Mouse (Mus musculus) monocyte, adult 2 months (primary cell): Measurements from ENCODE around the gene BC067074.
"Not testable (repeated sequence)": the region's sequence is repeated elsewhere in the genome, so short reads cannot be mapped to it uniquely, and the experiment has no call there.

ENCODE experiments used
- DNase-seq, 2 experiments: peaks; one replicate each; pipeline ENCODE4 v3.0.0; 2022; ENCODE audit warnings: low spot score in 2 of 2, low read depth in 1 of 2

BC067074 gene

DNA sequence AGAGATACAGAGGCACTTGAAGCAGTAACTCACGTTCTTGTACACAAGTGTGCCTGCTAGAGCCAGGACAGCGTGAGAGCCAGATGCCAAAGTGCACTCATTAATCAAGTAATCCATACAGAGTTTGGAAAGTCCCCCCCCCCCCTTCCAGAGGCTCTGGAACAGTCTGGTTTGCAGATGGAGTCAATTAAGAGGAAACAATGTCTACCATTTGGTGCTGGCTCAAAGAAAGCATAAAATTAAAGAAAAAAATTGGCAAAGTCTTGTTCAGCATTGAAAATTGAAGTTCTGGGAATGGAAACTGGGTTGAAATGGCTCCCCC, 81.1 kb downstream of the BC067074 start:
- no peak for DNase-seq

DNA sequence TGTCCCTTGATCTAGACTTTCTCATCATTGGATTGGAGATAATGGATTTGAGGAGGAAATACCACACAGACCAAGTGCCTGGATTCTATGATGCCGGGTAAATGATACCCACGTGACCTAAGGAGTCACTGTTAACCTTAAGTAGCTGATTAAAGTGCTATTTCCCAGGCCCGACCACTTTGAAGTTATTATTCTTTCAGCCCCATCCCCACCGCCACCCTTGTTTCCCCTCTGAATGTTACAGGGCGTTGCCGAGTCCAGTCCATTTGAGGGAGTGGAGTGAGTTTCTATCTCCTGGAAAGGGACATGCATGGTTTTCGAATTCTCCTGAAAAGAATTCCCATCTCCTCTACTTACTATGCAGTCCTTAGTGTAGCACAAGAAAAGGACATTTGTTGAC, 84.7 kb downstream of the BC067074 start:
- no peak for DNase-seq

DNA sequence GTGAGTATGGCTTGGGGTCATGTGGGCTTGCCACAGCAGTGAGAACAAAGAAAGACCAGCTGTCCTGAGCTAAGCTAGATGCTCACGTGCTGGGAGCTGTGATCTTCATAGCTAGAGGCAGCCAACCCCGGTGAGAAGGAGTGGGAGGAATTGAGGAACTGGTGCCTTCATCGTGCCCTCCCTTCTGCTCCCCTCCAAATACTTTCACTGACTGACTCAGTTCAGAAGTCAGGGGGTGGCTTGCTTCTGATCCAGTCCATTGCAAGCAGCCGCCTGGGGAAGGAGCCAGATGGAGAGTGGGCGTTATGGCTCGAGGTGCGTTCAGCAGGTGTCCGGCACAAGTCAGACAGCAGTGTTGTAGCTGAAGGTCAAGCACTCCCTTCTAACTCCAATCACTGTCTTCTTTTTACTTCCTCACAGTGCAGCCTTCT, 86.0 kb downstream of the BC067074 start:
- DNase-seq = peak; percentile 29 to 49

DNA sequence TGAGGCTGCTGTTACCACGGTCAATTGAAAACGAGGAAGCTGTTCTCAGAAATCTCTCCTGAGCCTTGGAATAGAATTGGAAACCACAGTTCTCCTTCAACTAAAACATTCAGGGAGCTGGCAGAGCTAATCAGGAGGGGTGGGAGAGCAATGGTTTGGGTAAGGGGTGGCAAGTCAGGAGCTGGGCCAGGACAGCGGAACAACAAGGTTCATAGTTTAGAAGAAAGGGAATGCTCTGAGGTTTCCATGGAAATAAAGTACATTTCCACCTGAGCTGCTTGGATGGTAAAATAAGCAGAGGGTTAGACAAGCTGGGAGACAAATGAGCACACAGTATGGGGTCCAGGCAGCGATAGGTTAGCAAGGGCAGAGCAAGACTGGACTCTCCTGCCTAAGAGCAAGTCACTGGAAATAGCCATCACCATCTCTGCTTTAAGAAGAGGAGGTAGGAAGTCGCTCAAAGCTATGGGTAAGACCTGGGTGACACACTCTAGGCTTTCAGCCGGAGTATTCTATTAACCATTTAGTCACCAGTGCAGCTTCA, 86.9 kb downstream of the BC067074 start:
- DNase-seq = no peak

DNA sequence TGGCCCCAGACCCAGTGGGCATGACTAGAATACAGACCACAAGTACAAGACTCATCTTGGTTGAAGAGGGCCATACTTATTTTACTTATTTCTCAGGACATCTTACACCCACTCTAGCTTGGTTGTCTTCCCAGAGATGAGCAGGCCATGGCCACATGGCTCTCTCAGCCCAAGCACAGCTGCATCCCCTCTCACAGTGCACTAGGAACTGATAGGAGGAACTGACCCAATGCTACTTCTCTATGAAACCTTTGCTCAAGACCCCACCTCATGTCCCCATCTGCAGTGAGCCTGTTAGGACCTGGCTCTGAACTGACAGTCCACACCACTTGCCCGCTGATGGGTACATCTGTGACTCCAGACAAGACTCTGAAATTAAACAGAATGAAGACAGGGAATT, 88.8 kb downstream of the BC067074 start:
- peak; percentile 18 to 31 for DNase-seq

DNA sequence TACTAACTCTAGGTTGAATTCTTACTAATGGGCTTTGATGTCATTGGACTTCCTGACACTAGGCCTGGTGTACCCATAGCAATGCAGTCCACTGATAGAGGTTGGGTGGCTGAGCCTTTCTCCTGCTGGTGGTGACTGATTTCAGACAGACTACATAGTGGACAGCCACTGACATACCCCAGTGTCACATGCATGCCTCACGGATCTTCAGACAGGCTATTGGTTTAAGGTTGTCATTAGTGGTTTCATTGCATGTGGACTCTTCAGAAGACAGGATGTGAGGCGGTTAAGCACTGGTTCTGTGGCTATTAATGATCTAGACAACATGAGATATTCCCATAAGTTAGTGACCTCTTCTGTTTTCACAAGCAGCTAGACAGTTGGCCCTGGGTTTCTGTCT, 89.2 kb downstream of the BC067074 start:
- DNase-seq = no peak

DNA sequence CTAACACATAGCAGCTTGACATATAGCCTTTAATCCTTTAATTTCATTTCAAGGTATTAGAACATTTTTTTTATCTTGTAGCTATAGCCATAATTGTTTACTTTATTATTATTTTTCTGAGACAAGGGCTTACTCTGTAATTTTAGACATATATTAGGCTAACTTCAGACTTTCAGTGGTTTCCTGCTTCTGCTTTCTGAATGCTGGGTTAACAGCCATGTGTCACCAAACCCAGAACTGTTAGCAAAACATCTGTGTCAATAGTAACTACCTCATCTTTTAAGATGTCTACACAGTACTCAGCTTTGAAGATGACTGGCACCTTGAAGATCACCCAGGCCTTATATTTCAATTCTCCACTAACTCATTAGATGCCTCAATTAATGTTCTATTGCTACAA, 89.8 kb downstream of the BC067074 start:
- not testable (repeated sequence) for DNase-seq

DNA sequence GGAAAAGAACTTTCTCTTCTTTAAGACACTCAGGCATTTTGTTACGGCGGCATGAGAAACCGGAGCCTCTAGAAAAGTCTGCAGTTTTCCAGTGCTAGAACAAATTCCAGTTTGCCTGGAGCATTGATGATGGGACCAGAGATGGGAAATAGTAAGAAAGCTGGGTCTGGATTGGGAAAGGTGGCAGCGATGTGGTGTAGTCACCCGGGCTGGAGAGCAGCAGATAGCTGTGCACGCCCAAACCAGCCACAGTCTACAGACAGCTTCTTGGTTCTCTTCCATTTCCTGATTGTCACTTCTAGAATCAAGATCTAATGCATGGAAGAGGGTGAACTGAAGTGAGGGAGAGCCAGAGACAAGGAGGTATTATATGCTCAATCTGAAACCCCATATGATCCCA, 100.4 kb downstream of the BC067074 start:
- DNase-seq = no peak

DNA sequence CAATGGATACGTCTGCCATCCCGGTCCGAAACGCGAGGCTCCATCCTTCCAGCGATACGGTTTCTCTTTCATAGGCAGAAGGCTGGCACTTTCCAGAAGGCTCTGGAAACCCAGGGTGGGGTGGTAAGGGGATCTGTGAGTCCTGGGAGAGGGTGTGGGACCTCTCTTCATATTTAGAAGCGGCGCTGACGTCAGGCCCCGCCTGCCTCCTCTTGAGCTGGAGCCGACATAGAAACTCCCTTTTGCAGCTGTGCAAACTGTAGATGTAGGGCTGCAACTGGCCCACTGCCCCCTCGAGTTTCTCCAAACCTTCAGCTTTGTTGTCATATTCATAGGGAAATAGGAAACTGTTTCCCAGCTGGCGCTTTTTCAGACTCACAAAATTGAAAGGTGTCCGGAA, 101.6 kb downstream of the BC067074 start:
- DNase-seq = no peak

DNA sequence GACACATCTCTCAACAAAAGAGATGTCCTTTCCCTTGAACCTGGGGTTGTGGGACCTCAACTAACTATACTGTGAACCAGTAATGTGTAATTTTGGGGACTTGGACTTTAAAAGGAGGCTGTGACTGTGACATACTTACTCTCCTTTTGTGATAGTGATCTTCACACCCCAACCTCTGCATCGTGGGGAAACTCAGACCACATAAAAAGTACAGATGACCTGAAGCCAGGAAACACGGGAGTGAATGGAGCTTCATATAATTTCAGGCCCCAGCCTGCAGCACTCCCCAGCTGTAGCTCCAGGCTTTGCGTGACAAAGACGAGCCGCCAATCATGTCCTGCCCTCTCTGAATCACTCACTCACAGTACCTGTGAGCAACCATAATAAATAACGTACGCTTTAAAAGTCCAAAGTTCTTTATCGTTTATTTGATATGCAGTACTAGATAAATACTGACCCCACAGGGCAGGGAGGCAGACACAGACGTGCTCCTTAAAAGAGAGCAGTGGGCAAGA, 104.1 kb downstream of the BC067074 start:
- DNase-seq = no peak

DNA sequence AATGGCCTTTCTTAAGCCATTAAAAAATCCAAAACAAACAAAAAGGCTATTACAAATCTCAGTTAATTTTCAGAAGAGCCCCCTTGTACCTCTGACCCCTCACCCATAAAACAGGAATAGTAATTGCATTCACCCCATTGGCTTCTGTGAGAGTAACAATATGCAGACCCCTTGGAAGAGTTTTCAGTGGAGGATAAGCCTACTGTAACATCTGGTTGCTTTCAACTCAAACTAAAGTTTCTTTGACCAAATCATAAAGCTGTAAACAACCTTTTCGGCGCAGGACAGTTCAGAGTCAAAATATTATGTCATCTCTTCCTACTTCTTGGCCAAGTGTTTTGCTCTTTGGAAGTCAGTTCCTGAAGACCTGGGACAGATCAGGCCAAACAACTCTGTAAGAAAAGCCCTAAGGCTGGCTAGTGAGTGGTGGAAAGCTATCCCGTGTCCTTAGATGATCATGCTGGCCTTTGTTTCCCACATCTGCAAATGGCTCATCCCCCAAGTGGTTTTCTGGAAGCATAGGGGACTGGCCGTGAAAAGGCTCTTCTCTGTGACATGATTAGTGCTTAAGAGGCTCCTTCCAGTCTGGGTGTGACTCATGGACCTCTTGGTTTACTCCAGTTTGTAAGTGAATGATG, 108.5 kb downstream of the BC067074 start:
- DNase-seq = no peak

DNA sequence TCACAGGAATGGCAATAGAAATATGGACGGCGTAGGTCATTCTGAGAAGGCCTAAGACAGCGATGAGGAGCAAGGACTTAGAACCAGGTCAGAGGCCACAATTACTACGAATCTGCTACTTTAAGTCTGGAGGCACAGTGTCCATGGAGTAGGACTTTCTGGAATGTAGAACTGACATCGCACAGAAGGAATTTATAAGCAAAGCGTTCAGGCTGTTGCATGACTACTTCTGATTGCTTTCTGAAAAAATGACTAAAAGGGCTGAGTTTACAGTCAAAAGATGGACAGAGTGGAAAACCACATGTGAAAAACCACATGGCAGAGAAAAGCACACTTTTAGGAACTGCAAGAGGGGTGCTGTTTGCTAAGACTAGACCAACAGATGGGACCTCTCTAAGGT, 110.7 kb downstream of the BC067074 start:
- DNase-seq = no peak

DNA sequence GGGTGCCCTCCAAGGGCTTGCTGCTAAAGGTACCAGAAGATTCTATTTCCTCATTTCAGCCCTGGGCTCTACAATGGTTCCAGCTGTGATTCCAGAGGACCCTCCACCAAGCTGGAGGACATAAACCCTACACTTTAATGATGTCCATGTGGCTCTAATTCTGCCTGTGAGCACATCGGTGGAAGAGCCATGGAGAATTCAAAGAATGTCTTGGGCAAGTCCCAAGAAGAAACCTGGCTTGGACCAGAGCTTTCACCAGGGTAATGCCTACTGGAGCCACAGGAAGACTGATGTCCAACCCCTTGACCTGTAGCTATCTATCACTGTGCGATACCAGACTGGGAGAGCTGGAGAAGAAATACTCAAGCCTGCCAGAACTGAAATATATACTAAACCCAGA, 111.2 kb downstream of the BC067074 start:
- no peak for DNase-seq

DNA sequence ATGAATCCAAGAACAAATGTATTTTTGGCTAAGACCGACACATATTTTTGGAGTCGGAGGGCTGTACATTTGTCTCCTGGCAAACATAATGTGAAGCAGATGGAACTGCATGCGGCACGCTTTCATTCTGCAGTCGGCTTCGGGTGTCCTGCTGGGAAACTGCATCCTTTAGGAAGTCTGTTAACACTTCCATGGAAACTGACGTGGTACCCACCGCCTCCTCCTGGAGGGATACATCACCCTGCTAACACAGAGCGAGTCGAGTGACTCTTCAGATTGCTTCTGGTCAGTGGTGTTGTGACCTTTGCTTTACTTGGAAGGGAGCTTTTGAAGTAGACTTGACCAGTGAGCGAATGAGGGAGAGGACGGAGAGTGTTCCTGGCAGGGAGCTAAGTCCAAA, 117.0 kb downstream of the BC067074 start:
- DNase-seq = no peak

DNA sequence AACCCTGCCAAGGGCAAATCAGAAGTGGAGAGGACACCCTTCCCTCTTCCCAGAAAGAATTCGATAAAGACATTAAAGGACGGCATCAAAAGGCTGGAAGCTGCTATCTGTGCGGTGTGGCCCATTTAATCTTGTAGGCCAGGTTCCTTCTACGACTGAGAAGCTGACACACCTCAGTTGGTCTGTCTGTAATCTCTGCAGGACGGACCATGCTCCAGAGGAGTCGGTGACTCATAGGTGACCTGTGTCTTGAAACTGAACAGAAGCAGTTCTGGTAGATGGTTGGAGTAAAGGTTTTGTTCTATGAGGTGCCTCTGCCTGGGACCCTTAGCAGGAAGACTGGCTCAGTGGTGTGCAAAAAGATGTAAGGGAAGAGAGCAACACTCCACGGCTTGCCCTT, 122.6 kb downstream of the BC067074 start:
- DNase-seq = no peak

DNA sequence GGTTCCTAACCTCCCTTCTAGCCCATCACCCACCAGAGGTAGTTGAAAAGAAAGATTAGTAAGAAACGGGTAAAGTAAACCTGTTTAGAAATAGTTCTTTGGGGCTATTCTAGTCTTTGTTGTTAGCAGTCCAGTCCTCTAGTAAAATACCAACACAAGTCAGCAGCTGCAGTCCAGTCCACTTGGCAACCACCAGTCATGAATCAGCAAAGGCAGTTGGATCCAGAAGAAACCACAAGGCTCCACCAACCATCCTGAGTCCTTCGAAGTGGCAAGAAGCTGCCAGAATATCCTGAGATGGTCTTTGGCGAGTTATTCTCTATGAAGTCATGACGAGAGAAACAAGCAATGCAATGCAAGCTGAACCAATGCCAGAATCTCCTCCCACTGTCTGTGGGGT, 124.0 kb downstream of the BC067074 start:
- DNase-seq = no peak

DNA sequence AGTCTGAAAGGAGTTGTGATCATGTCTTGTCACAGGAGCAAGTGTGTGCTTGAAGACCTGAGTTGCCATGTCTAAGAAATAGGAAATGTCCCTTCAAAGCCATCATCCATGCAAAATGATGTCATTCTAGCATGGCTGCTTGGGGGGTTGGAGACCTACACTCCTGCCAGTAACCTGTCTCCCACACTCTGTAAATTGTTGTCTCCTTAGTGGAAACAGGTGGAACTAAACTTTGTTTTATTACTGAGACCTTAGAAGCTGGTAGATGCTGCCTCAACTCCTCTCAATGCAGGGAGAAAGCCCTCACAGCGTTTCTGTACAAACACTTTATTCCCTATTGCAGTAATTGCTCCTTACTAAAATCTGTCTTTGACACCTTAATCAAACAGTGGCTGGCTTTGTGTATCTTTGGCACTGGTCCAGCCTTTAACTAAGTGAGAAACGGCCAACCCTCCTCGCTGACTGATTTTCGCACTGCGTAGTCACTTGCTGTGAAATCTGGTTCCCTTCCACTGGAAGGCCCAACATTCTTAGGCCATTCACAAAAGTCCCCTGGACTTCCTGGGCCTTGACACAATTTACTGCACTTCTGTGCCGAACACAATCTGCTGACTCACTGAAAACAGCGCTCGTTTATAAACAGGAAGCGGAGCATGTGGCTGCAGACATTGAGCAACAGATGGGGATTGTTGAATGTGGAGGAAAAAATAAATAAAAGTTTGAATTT, 125.0 kb downstream of the BC067074 start:
- peak; percentile 51 to 60 for DNase-seq

DNA sequence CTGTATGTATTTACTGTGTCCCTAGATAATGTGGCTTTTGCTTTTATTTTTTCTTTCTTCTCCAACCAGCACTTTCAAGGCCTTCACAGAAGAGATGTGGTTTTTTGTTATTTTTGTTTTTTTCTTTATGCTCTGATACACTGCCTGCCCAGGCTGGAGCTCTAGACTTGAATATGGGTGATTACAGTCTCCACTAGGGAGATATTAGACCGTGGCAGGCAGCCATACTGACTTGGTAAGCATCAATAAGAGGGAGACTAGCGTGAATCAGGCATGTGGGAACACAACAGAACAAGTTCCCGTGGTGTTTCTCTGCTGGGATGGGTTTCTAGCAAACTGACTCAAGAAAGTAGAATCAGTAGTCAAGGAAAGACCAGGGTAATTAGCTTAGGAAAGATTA, 125.7 kb downstream of the BC067074 start:
- no peak for DNase-seq

DNA sequence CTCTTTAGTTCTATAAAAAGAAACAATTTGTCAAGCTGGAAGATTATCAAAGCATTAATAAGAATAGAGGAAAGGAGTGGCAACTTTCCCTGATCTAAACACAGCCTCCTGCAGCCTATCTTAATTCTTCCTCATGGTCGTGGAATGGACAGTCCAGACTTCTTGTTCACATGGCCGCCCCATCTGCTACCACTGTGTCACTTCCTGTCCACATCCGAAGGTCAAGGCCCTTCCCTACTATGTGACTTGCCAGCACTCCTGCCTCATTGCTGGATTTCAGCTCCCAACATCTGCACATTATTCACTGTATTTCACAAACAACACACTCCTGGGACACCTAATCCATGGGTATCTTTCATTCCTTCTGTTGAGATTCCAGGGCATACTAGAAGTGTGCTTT, 128.5 kb downstream of the BC067074 start:
- DNase-seq = no peak

DNA sequence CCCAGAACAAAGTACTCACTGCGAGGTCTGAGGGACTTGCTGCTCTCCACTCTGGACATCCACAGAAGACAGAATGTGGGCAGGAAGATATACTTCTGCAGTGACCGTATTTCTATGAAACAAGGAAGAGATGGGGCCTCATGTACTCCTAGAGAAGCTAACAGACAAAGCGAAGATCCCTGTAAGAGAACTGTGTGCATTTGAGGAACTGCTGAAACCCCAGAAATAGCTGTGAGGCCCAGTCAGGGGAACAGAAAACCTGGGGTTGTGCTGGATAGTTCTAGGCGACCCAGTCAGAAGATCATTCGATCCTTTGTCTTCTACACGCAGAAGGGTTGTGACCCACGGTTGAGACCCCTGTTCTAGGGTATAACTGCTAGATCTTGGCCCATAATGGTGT, 130.9 kb downstream of the BC067074 start:
- DNase-seq = peak in 1 of 2 experiments; percentile 13

DNA sequence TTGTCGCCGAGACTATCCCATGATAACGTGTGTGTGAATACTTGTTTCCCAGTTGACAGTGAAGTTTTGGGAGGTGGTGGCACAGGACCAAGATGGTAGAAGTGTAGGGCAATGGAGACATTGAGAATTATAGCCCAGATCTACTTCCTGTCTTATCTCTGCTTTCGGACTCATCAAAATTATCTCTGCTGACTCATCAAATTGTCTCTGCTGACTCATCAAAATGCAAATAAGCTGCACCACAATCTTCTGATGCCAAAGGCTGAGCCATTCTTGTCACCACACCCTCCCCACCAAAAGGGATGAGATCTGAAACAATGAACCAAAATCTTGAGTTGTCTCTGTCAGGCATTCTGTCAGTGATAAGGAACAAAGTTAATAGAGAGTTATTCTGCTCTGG, 132.9 kb downstream of the BC067074 start:
- DNase-seq = no peak
